Mouse (Mus musculus) adrenal gland, adult 18-20 months (tissue): ENCODE data around the gene Mast4. TPM values are rescaled to one million over a fixed set of nuclear protein-coding genes. Genes with fewer than 3 reads are reported as not detected.
A peak's percentile ranks its signal among the peaks of the same experiment; 100 is the strongest.

Experiments
- DNase-seq, 2 experiments: peaks; one replicate each; pipeline ENCODE4 v3.0.0; 2021 to 2022; ENCODE audit warnings: low spot score in 2 of 2
- total RNA-seq, 2 experiments: library from RNA; stranded (reverse); gene quantifications; 1 replicate in 1 of 2; 2 replicates in 1 of 2; pipeline ENCODE4 v1.2.3; 2021

Gene Mast4
- total RNA-seq, 2 experiments from 2014 or later = 70.7 to 72.0 TPM

GRCm38 (mm10) chr13:103199823-103200660, 134.3 kb downstream of the Mast4 start:
- DNase-seq = no peak

GRCm38 (mm10) chr13:103198210-103198940, 135.9 kb downstream of the Mast4 start:
- DNase-seq = no peak

GRCm38 (mm10) chr13:103196307-103196706, 138.0 kb downstream of the Mast4 start:
- DNase-seq = no peak

- DNase-seq = no peak
Measured at GRCm38 (mm10) chr13:103195847-103196246, 138.4 kb downstream of the Mast4 start.

- DNase-seq = no peak
Measured at GRCm38 (mm10) chr13:103183566-103183965, 150.7 kb downstream of the Mast4 start.

GRCm38 (mm10) chr13:103181836-103182235, 152.5 kb downstream of the Mast4 start:
- no peak for DNase-seq

GRCm38 (mm10) chr13:103176871-103177270, 157.4 kb downstream of the Mast4 start:
- no peak for DNase-seq

- no peak for DNase-seq
Measured at GRCm38 (mm10) chr13:103174431-103174830, 159.9 kb downstream of the Mast4 start.

- peak; percentile 58 to 66 for DNase-seq
Measured at GRCm38 (mm10) chr13:103173545-103174182, 160.6 kb downstream of the Mast4 start.

- no peak for DNase-seq
Measured at GRCm38 (mm10) chr13:103151944-103152343, 182.4 kb downstream of the Mast4 start.

GRCm38 (mm10) chr13:103151171-103151570, 183.1 kb downstream of the Mast4 start:
- DNase-seq = no peak

GRCm38 (mm10) chr13:103150671-103151070, 183.6 kb downstream of the Mast4 start:
- DNase-seq = no peak

GRCm38 (mm10) chr13:103149415-103149814, 184.9 kb downstream of the Mast4 start:
- no peak for DNase-seq

GRCm38 (mm10) chr13:103144343-103144742, 190.0 kb downstream of the Mast4 start:
- no peak for DNase-seq

GRCm38 (mm10) chr13:103141304-103141703, 193.0 kb downstream of the Mast4 start:
- DNase-seq = no peak

- DNase-seq = no peak
Measured at GRCm38 (mm10) chr13:103140051-103140450, 194.2 kb downstream of the Mast4 start.

GRCm38 (mm10) chr13:103138298-103138697, 196.0 kb downstream of the Mast4 start:
- no peak for DNase-seq

GRCm38 (mm10) chr13:103135224-103135883, 198.9 kb downstream of the Mast4 start:
- DNase-seq = no peak

- DNase-seq = no peak
Measured at GRCm38 (mm10) chr13:103131781-103132180, 202.5 kb downstream of the Mast4 start.

GRCm38 (mm10) chr13:103129130-103129797, 205.0 kb downstream of the Mast4 start:
- DNase-seq = no peak

GRCm38 (mm10) chr13:103128729-103129128, 205.6 kb downstream of the Mast4 start:
- DNase-seq = no peak
